Mouse (Mus musculus) CH12.LX (cell line): ENCODE data around the gene Zfp423.

Experiments used
- CHD1 ChIP-seq: IDR thresholded peaks from 2 replicates; pipeline ENCODE4 v1.6.1; 2012; ENCODE audit warnings: low read depth, low read length, improper control_type of control experiment, inconsistent platforms
- CTCF ChIP-seq, 2 experiments: IDR thresholded peaks in 1 of 2; conservative IDR thresholded peaks in 1 of 2; 2 replicates each; pipeline ENCODE4 v1.5.1; 2011 to 2012; ENCODE audit warnings: low read depth in 2 of 2, low read length in 2 of 2, improper control_type of control experiment in 1 of 2, inconsistent platforms in 1 of 2, mild to moderate bottlenecking in 1 of 2, moderate library complexity in 1 of 2
- EP300 ChIP-seq: IDR thresholded peaks from 2 replicates; pipeline ENCODE4 v1.6.1; 2011; ENCODE audit warnings: low read length, improper control_type of control experiment
- KAT2A ChIP-seq: IDR thresholded peaks from 2 replicates; pipeline ENCODE4 v1.6.1; 2012; ENCODE audit warnings: low read length, improper control_type of control experiment, inconsistent platforms; ENCODE audit not compliant: insufficient replicate concordance
- MAFK ChIP-seq: IDR thresholded peaks from 2 replicates; pipeline ENCODE4 v1.6.1; 2011; ENCODE audit warnings: low read length, improper control_type of control experiment; ENCODE audit not compliant: insufficient replicate concordance
- MYC ChIP-seq: IDR thresholded peaks from 2 replicates; pipeline ENCODE4 v1.6.1; 2011; ENCODE audit warnings: low read depth, mild to moderate bottlenecking, improper control_type of control experiment, low read length
- POLR2A ChIP-seq: IDR thresholded peaks from 2 replicates; pipeline ENCODE4 v1.6.1; 2011; ENCODE audit warnings: low read depth, mild to moderate bottlenecking, improper control_type of control experiment, low read length
- RAD21 ChIP-seq: IDR thresholded peaks from 2 replicates; pipeline ENCODE4 v1.6.1; 2011; ENCODE audit warnings: low read depth, mild to moderate bottlenecking, low read length, improper control_type of control experiment, moderate library complexity
- SIN3A ChIP-seq: IDR thresholded peaks from 2 replicates; pipeline ENCODE4 v1.6.1; 2012; ENCODE audit warnings: low read length, improper control_type of control experiment, inconsistent platforms
- USF1 ChIP-seq: IDR thresholded peaks from 2 replicates; pipeline ENCODE4 v1.6.1; 2014; ENCODE audit warnings: low read depth, mild to moderate bottlenecking, inconsistent platforms, low read length, improper control_type of control experiment
- ZKSCAN1 ChIP-seq: IDR thresholded peaks from 2 replicates; pipeline ENCODE4 v1.6.1; 2012; ENCODE audit warnings: low read depth, inconsistent platforms, low read length, improper control_type of control experiment, borderline replicate concordance

- TF ChIP-seq CHD1 (no peak), MAFK (no peak), EP300 (no peak), POLR2A (no peak), CTCF (conservative IDR thresholded peaks at IDR 0.05 in 1 of 2, IDR thresholded peaks at IDR 0.05 in 1 of 2; ENCODE audit: low read depth in 2 of 2, low read length in 2 of 2) (no peak), USF1 (no peak), KAT2A (no peak), ZKSCAN1 (no peak), RAD21 (no peak), SIN3A (no peak), MYC (no peak)
Measured at GRCm38 (mm10) chr8:87922936-87923335, 36.5 kb downstream of the Zfp423 start.
